Mouse (Mus musculus): ENCODE data around the gene Smox. TPM values are rescaled to one million over a fixed set of nuclear protein-coding genes. Genes with fewer than 3 reads are reported as not detected.

Smox gene
- polyA plus RNA-seq, 1 experiment, result 28.7 TPM

DNA sequence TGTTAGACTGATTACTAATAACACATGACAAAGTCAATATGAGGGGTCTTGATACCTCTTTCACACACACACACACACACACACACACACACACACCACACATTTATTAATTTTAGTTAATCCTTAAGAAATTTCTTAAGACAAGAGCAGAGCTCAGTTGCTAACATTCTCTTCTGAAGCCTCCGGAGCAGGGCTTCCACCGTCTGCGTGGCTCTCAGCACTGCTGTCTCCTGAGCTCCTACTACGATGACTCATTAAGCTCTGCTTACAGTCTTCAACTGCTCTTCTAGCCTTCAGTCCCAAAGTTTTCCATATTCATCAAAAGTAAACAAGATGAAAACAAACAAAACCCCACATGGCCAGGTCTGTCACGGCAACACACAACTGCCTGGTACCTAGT is 40.8 kb upstream of the Smox start:
- Histone ChIP-seq H3K4me3 (ENCODE audit: low read depth, low read length) (no peak overlapping the region), H3K27ac (ENCODE audit: insufficient read depth, low read depth, low read length) (no peak overlapping the region), H3K27me3 (ENCODE audit: control insufficient read depth, insufficient read depth, low read length) (no peaks in the 10 kb centered on the region), H3K4me1 (ENCODE audit: control insufficient read depth, insufficient read depth, insufficient read length, low read length) (no peaks in the 10 kb centered on the region), H3K36me3 (ENCODE audit: control insufficient read depth, insufficient read depth, low read length) (no peaks in the 10 kb centered on the region)
- 74% methylated on average over 5 of the region's 5 CpGs for WGBS
- TF ChIP-seq CTCF (IDR thresholded peaks at IDR 0.05; ENCODE audit: extremely low read depth, insufficient read length, insufficient replicate concordance, low read depth, low read length) (no peak), POLR2A (IDR thresholded peaks at IDR 0.05; ENCODE audit: low read depth, low read length) (no peak)

DNA sequence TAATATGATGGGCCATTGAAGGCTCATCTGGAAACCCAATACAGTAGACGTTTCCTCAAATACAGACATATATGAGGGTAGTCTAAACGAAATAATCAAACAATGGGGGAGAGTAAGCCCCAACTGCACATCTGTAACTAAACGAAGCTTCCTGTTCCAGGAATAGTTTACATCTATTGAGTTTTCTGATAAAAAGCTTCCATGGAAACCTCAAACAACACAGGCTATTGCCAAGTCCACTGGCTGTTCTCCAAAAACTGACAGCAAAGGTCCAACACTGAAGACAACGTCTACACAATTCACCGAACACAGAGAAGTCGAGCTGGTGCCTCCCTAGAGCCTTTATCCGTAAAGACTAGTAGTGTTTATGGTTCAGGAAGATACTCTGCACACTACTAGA is 33.6 kb upstream of the Smox start:
- no peak overlapping the region for H3K4me3 ChIP-seq (ENCODE audit: low read depth, low read length)
- no peaks in the 10 kb centered on the region for H3K36me3 ChIP-seq (ENCODE audit: control insufficient read depth, insufficient read depth, low read length)
- TF ChIP-seq CTCF (IDR thresholded peaks at IDR 0.05; ENCODE audit: extremely low read depth, insufficient read length, insufficient replicate concordance, low read depth, low read length) (no peak), POLR2A (IDR thresholded peaks at IDR 0.05; ENCODE audit: low read depth, low read length) (no peak)
- H3K4me1 ChIP-seq (ENCODE audit: control insufficient read depth, insufficient read depth, insufficient read length, low read length), result no peaks in the 10 kb centered on the region
- no peak overlapping the region for H3K27ac ChIP-seq (ENCODE audit: insufficient read depth, low read depth, low read length)
- WGBS, result 18% methylated on average over 7 of the region's 7 CpGs
- H3K27me3 ChIP-seq (ENCODE audit: control insufficient read depth, insufficient read depth, low read length), result no peaks in the 10 kb centered on the region

DNA sequence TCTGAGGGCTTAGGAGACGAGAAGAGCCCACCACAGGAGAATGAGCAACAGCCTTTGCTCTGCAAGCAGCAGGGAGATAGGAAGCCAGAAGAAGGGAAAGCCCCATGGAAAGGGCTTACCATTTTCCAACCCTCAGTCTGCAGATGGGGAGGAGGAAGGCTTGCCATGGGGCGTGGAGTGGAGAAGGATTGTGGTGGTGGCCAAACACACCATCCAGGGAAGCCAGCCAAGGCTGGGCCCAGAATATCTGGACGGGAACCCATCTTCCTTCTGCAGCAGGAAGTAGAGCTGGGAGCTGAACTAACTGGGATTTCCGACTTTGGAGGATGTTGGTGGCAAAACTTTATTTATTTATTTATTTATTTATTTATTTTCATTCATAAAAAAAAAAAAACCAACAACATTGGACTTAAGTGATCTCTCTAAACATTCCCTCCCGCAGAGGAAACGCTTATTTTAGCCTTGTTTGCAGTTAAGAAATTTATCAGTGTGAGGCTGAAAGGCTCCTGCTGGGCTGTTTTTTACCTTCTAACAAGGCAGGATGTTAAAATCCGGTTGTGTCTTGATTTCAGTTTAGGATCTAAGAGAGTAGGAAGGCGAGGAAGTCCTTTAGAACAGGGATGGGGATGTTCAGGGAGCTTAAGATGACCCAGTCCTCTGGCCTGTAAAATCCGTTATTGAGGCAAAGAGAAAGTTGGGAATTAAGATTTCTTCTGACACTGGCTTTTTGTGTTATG is 30.2 kb upstream of the Smox start:
- H3K27ac ChIP-seq (ENCODE audit: insufficient read depth, low read depth, low read length), result no peak overlapping the region
- no peaks in the 10 kb centered on the region for H3K27me3 ChIP-seq (ENCODE audit: control insufficient read depth, insufficient read depth, low read length)
- H3K4me1 ChIP-seq (ENCODE audit: control insufficient read depth, insufficient read depth, insufficient read length, low read length), result no peaks in the 10 kb centered on the region
- 57% methylated on average over 9 of the region's 9 CpGs for WGBS
- no peak overlapping the region for H3K4me3 ChIP-seq (ENCODE audit: low read depth, low read length)
- H3K36me3 ChIP-seq (ENCODE audit: control insufficient read depth, insufficient read depth, low read length), result no peaks in the 10 kb centered on the region
- no peak for TF ChIP-seq CTCF (IDR thresholded peaks at IDR 0.05; ENCODE audit: extremely low read depth, insufficient read length, insufficient replicate concordance, low read depth, low read length)
- no peak for TF ChIP-seq POLR2A (IDR thresholded peaks at IDR 0.05; ENCODE audit: low read depth, low read length)

DNA sequence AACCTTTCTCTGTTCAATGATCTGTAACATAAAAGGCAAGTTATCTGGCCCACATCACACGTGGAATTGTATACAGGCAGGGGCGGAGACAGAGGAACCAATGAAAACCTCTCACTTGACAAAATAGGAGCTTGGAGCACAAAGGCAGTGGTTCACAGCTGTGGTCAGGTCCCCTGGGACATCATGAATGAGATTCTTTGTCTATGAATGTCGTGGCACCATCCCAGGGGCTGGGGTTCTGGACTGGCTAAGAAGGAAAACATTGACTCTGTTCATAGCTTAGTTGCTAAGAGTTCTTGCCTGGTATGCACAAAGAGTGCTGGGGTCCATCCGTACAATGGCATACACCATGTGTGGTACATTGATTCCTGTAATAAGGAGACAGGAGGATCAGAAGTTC is 28.3 kb upstream of the Smox start:
- no peaks in the 10 kb centered on the region for H3K36me3 ChIP-seq (ENCODE audit: control insufficient read depth, insufficient read depth, low read length)
- no peak overlapping the region for H3K4me3 ChIP-seq (ENCODE audit: low read depth, low read length)
- 70% methylated on average over 4 of the region's 4 CpGs for WGBS
- no peak overlapping the region for H3K27ac ChIP-seq (ENCODE audit: insufficient read depth, low read depth, low read length)
- no peak for TF ChIP-seq POLR2A (IDR thresholded peaks at IDR 0.05; ENCODE audit: low read depth, low read length)
- no peak for TF ChIP-seq CTCF (IDR thresholded peaks at IDR 0.05; ENCODE audit: extremely low read depth, insufficient read length, insufficient replicate concordance, low read depth, low read length)
- H3K4me1 ChIP-seq (ENCODE audit: control insufficient read depth, insufficient read depth, insufficient read length, low read length), result no peaks in the 10 kb centered on the region
- H3K27me3 ChIP-seq (ENCODE audit: control insufficient read depth, insufficient read depth, low read length), result no peaks in the 10 kb centered on the region

DNA sequence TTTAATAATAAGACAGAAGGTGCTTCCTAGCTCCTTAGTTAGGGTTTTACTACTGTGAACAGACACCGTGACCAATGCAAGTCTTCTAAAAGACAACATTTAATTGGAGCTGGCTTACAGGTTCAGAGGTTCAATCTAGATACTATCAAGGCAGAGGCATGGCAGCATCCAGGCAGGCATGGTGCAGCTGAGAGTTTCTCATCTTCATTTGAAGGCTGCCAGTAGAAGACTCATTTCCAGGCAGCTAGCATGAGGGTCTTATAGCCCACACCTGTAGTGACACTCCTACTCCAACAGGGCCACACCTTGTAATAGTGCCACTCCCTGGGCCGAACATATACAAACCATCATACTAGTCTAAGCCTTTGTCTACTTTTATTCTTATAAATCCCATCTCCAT is 27.1 kb upstream of the Smox start:
- no peaks in the 10 kb centered on the region for H3K4me1 ChIP-seq (ENCODE audit: control insufficient read depth, insufficient read depth, insufficient read length, low read length)
- no peak overlapping the region for H3K4me3 ChIP-seq (ENCODE audit: low read depth, low read length)
- no peak overlapping the region for H3K27ac ChIP-seq (ENCODE audit: insufficient read depth, low read depth, low read length)
- 91% methylated on average over 2 of the region's 2 CpGs for WGBS
- TF ChIP-seq CTCF (IDR thresholded peaks at IDR 0.05; ENCODE audit: extremely low read depth, insufficient read length, insufficient replicate concordance, low read depth, low read length) (no peak), POLR2A (IDR thresholded peaks at IDR 0.05; ENCODE audit: low read depth, low read length) (no peak)
- H3K27me3 ChIP-seq (ENCODE audit: control insufficient read depth, insufficient read depth, low read length), result no peaks in the 10 kb centered on the region
- H3K36me3 ChIP-seq (ENCODE audit: control insufficient read depth, insufficient read depth, low read length), result no peaks in the 10 kb centered on the region

DNA sequence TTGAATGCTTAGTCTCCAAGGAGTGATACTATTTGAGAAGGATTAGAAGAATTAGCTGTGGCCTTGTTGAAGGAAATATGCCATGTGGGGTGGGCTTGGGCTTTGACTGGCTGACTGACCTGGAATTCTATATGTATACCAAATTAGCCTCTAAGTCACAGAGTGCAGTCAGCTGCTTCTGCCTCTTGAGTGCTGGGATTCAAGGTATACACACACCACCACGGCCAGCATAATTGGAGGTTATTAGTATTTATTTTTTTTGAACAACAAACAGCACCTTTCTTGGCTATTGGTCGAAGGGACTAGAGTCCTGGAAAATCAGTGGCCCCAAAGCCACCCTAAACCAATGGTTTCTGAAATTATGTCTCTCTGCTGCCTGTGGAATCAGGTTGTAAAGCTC is 24.6 kb upstream of the Smox start:
- H3K27me3 ChIP-seq (ENCODE audit: control insufficient read depth, insufficient read depth, low read length), result no peaks in the 10 kb centered on the region
- H3K27ac ChIP-seq (ENCODE audit: insufficient read depth, low read depth, low read length), result no peak overlapping the region
- WGBS, result 75% methylated on average over 2 of the region's 2 CpGs

DNA sequence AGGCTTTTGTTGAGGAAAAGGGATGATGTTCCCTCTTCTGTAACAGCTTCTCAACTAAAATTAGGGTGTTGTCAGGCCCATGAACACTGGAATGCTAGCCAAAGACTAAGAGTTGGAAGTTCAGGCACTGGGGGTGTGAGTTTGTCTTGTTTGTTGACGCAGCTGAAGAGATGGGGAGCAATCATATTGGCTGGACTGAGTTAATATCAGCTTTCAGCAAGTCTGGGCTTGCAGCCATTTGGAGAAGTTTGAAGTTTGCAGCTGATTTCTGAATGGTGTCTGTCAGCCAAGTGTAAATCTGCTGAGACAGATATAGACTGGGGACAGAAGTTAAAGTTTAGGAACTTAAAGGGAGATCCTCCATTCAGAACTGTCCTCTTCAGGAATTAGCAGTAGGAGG is 21.4 kb upstream of the Smox start:
- TF ChIP-seq CTCF (IDR thresholded peaks at IDR 0.05; ENCODE audit: extremely low read depth, insufficient read length, insufficient replicate concordance, low read depth, low read length) (no peak), POLR2A (IDR thresholded peaks at IDR 0.05; ENCODE audit: low read depth, low read length) (no peak)
- whole genome bisulfite sequencing, result 22% methylated on average over 1 of the region's 1 CpGs
- no peak overlapping the region for H3K4me3 ChIP-seq (ENCODE audit: low read depth, low read length)

More for the DNA sequence above, 24.6 kb upstream of the Smox start:
- Histone ChIP-seq H3K36me3 (ENCODE audit: control insufficient read depth, insufficient read depth, low read length) (no peaks in the 10 kb centered on the region), H3K4me1 (ENCODE audit: control insufficient read depth, insufficient read depth, insufficient read length, low read length) (no peaks in the 10 kb centered on the region), H3K4me3 (ENCODE audit: low read depth, low read length) (no peak overlapping the region)
- TF ChIP-seq CTCF (IDR thresholded peaks at IDR 0.05; ENCODE audit: extremely low read depth, insufficient read length, insufficient replicate concordance, low read depth, low read length) (no peak), POLR2A (IDR thresholded peaks at IDR 0.05; ENCODE audit: low read depth, low read length) (no peak)

More for the DNA sequence above, 21.4 kb upstream of the Smox start:
- Histone ChIP-seq H3K36me3 (ENCODE audit: control insufficient read depth, insufficient read depth, low read length) (no peaks in the 10 kb centered on the region), H3K27ac (ENCODE audit: insufficient read depth, low read depth, low read length) (no peak overlapping the region), H3K4me1 (ENCODE audit: control insufficient read depth, insufficient read depth, insufficient read length, low read length) (no peaks in the 10 kb centered on the region), H3K27me3 (ENCODE audit: control insufficient read depth, insufficient read depth, low read length) (no peaks in the 10 kb centered on the region)

All from small intestine, adult 2 months (tissue).